Mouse (Mus musculus): ENCODE data around the gene Pecr.
"Not testable (repeated sequence)": the region's sequence is repeated elsewhere in the genome, so short reads cannot be mapped to it uniquely, and the experiment has no call there.

Gene Pecr

DNA sequence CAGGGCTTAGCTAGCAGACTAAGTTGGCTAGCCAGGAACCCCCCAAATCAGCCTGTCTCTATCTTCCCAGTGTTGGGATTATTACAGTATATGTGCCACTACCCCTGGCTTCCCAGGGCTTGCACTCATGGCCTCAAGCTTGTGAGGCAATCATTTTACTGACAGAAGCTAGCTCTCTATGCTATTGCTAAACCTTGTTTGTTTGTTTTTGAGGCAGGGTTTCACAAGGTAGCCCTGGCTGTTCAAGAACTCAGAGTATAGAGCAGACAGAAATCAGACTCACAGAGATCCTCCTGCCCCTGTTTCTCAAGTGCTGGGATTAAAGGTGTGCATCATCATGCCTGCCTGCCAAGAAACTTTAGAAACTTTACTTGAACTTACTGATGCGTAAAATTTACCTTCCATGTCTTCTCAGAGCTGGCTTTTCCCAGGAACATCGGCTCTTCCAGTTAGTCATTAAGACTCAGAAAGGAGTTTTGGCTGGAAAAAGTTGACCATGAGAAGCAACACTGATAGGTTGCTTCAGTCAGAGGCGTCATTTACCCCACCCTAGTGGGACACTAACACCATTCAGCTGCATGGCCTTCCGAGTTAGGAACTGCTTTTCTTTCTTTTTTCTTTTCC, 4.5 kb upstream of the Pecr start:
- no peak for DNase-seq (ENCODE audit: low read depth, low spot score)

DNA sequence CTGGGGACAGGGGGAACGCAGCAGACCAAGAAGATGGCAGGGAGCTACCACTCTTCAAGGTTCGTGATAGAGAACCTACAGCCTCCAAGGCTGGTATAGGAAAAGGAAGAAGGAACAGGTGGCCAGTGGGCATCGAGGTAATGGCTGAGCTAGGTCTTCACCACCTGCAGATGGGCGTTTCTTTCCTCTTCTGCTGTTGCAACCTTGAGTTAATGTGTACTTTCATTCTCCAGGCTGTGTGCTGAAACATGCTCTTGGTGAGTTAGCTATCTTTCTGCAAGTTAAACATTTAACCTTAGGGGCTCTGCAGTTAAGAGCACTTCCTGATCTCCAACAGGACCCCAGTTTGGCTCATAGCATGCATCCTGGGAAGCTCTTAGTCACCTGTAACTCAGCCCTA, 3.8 kb upstream of the Pecr start:
- no peak for DNase-seq (ENCODE audit: low read depth, low spot score)

DNA sequence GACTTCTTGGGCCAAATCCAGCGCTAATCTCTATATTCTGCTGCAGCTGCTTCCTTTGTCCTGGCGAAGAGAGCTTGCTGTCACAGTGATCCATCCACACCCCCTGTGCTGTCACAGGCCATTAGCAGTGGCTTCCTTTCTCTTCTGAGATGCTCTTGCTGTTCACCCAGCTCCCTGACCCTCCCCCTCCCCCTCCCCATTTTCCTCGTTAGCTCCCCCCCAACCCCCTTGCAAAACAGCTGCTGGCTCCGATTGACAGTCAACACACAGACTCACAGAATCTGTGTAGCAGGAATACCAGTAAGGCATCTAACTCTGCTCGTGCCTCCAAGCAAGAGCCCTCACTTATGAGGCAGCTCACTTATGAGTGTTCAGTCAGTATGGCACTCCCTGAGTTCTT, 2.8 kb upstream of the Pecr start:
- peak; percentile 52 for DNase-seq (ENCODE audit: low read depth, low spot score)

DNA sequence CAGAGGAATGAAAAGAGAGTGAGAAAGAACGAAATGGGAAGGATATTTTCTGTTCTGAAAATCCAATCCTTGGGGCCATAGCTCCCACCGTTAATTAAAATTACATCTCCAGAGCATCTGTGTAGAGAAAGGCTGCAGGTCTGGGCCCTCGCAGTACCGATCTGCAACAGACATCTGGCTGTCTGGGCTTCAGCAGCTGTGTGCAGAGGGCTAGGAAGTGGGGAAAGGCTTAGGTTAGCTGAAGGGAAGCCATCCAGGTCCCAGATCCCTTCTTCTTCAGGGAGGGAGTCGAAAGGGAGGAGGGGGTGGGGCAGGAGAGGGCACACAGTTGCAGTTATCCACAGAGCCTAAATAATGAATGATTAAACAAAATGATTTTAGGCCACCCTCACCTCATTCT, 425 bp upstream of the Pecr start:
- no peak for DNase-seq (ENCODE audit: low read depth, low spot score)

DNA sequence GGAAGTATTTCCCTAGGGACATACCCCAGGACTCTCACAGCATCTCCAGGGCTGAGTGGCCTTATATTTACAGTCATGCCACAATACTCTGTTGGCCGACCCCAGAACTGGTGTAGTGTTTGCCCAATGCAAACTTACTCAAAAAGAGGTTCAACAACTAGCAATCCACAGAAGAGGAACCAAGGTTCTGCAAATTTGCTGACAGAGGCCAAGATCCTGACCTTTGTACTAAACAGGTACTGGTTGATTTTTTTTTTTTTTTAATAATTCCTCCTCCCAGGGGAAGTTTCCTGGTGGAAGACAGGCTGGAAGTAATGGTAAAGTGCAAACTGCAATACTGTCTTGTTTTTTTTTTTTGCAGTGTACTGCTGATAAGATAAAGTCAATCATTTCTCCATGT, 1.5 kb downstream of the Pecr start:
- no peak for DNase-seq (ENCODE audit: low read depth, low spot score)

DNA sequence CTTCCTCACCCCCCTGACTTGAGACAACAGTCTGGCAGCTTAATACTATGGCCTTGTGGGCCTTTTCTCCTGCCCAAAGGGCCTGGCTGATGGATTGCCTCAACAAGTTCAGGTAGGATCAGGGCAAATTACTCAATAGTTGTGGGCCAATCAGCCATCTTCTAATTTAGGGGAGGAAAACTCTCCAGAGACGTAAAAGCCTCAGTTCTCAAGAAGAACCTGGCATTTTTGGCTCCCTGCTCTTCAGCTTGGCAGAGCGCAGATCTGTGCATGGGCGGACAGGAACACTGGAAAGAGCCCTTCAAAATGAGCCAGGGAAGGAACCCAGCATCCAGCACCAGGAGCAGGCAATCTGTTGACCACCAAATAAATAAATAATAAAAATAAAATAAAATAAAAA, 6.0 kb downstream of the Pecr start:
- DNase-seq (ENCODE audit: low read depth, low spot score): no peak

DNA sequence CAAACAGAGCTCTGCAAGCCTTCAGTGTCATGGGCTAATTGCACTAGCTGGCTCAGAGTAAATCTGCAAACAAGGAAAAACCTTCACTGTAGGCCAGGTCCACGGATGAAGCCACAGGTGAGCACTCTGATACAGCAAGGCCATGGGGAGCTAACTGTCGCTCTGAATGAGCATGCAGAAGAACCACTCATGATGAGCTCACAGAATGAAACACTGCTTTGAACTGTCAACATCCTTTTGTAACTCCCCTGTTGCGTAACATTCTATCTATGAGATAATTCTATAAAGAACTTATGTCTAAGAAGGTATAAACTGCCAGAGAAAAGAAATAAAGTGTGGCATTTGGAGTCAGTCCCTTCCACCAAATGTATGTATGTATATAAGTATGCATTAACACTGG, 21.0 kb downstream of the Pecr start:
- no peak for DNase-seq (ENCODE audit: low read depth, low spot score)

DNA sequence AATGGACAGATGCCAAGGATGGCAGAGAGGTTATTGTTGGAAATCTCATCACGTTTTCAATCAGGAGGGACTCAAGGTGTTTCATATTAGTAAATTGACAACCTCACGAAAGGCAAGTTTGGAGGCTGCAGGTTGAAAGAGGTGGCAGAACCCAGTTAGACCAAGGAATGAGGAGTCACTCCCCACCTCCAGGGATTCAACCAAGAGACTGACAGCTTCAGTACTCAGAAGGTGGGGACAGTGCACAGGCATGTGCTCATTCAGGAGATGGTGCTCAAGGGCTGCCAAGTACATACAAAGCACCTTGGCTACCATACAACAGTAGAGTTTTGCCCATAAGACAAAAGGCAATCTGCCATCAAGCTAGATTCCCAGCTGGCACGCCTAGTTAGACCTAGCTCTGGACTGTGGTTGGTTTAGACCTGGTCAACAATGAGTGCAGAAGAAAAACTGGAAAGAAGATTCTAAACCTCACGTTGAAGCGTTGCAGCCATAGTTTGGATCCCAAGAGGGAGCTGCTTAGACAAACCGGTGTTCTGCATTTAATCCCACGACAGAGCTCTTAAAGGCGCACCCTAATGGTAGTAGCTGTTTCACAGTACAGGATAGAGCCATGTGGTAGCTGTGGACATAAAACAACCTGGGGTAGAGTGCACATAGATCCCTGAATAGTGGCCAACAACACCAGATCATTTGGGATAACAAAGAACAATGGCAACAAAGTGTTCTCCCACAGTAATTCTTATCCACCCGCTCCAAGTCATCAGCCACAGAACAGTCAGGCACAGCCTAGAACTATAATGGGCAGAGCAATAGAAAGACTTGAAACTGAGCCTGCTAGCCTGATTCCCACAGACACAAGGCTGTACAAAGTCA, 27.5 kb downstream of the Pecr start:
- no peak for DNase-seq (ENCODE audit: low read depth, low spot score)

DNA sequence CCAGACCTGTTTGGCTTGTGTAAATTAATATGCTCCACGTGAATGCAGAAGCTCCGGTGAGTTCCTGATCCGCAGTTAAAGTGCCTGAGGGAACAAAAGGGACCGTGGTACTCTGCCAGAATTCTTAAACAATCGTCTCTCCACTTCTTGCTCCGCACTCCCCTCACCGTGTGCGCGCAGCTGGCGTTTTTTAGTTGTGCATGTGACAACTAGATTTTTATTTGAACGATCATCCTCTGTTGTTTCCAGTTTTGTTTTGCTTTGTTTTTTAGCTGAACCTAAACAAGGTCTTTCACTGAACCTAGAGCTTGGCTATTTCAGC, 28.3 kb downstream of the Pecr start:
- DNase-seq (ENCODE audit: low read depth, low spot score): no peak

DNA sequence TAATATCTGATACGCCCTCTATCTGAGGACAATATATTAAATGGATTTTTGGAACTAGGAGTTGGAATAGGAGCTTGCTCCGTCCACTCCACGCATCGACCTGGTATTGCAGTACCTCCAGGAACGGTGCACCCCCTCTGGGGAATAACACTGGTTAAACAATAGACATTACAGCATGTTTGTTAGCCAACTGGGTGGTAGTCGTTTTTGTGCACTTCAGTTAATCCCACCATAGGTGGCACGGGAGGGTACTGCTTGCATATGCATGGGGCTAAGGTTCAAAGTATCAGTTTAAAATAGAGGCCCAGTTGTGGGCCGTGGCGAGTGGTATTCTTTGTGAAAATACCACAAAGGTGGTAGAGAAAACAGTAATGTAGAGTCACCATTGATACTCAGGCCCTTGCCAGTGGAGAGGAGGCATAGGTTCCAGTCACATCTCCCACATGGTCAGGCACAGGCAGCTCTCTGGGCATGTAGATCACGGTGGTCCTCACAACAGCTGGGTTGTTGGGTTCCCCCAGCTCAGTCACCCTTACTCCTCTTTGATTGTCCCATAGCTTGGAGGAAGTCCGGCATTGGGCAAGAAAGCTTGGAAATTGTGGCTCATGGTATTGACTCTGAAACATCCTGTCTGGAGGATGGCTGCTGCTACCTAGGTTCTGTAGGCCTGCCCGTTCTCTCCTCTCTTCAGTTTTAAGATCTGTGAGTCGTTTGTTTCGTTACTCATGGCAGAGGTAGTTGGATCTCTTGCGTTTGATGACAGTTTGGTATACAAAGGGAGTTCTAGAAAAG, 28.9 kb downstream of the Pecr start:
- DNase-seq (ENCODE audit: low read depth, low spot score): peak; percentile 88

DNA sequence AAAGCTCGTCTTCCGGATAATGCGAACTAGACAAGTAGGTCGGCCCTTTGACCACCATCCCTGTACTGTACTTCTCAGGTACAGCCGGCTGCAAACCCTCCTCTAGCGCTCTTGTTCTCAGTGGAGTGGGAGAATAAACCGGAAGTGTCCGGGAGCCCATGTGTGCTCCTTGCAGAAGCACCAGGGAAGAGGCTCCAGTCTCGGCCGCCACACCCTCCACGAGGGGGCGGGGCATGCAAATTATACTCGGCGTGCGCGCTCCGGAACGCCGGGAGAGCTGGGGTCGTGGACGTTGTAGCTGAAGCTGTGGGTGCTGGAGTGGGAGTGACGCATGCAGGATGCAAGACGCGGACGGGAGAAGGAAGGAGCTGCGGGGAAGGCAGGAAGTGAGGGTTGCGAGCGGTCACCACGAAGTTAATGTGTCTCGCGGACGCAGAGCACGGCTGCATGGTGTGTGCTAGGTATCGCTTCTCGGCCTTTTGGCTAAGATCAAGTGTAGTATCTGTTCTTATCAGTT, 29.5 kb downstream of the Pecr start:
- peak; percentile 93 for DNase-seq (ENCODE audit: low read depth, low spot score)

DNA sequence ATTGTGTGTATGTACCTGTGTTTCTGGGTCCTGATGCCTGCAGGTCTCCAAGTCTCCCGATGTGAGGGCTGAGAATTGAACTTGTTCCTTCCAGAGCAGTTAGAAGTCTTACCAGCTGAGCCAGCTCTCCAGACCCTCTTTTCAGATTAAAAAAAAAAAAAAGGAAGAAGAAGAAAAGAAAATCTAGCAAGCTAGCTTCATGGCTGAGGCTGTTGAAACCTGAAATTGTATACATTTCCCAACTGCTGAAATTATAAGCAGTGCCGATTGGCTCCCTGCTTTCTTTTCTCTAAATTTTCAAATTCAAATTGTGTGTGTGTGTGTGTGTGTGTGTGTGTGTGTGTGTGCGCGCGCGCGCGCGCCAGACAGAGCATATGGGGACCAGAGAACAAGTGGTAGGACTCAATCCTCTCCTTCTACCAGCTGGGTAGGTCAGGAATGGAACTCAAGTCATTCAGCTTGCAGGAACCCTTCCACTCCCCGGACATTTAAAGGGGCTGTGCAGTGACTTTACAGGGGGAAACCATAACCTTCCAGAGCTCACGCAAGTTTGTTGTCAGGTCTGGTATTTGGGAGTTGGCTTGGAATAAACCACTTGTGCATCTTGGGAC, 30.1 kb downstream of the Pecr start:
- peak; percentile 10 for DNase-seq (ENCODE audit: low read depth, low spot score)

DNA sequence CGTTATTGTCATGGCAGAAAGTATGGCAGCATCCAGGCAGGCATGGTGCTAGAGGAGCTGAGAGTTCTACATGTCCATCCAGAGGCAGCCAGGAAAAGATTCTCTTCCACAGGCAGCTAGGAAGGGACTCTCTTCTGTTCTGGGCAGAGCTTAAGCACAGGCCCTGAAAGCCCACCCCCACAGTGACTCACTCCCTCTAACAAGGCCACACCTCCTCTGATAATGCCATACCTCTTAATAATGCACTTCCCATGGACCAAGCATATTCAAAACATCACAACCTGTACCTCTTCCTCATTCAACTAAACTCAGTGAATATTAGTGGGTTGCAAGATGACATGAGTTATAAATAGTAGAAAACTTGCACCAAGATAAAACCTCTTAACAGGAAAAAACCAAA, 32.3 kb downstream of the Pecr start:
- no peak for DNase-seq (ENCODE audit: low read depth, low spot score)

DNA sequence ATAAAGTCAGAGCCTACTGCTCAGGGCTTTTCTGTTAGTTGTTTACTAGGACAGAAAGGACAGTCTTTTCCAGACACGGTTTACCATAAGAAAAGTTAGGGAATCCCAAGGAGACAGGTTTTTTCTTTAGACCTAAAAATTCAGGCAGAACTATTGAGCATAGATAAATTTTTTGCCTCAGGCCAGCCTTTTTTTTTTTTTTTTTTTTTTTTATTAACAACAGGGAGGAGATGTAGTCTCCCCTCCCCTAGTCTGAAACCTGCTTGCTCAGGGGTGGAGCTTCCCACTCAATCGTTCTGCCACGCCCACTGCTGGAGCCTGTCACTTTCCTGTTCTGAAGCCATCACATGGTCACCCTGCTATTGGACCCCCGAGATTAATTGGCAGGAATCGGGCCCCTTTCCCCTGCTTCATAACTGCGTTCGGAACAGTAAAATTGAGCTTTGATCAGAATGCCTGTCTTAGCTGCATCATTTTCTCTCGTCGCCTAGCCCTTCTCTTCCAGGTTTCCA, 35.8 kb downstream of the Pecr start:
- DNase-seq (ENCODE audit: low read depth, low spot score): not testable (repeated sequence)

DNA sequence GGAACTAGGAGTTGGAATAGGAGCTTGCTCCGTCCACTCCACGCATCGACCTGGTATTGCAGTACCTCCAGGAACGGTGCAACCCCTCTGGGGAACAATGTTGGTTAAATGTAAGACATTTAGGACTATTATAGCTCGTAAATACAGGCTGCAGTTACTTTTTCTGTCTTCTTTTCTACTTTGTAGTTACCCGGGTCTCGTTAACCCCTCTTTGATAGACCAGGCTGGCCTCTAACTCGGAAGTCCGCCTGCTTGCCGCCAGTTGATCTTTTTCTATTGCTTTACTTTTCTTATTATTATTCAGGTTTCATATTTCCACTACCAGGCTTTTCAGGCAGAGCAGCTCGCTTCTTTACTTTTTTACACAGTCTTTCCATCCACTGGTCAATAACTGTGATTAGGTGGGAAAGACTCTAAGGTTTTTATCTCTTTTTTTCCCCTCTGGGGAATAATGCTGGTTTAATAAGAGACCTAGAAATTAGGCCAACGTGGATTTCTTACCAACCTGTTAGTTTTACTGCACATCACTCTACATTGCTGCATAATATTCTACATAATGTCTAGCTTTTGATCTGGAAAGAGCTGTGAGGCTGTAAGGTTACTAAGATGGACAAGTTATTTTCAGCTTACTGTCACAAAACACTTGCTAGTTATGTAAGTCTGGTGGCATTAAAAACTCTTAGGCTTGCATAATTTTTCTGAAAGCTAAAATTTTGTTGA, 39.6 kb downstream of the Pecr start:
- peak; percentile 83 for DNase-seq (ENCODE audit: low read depth, low spot score)

DNA sequence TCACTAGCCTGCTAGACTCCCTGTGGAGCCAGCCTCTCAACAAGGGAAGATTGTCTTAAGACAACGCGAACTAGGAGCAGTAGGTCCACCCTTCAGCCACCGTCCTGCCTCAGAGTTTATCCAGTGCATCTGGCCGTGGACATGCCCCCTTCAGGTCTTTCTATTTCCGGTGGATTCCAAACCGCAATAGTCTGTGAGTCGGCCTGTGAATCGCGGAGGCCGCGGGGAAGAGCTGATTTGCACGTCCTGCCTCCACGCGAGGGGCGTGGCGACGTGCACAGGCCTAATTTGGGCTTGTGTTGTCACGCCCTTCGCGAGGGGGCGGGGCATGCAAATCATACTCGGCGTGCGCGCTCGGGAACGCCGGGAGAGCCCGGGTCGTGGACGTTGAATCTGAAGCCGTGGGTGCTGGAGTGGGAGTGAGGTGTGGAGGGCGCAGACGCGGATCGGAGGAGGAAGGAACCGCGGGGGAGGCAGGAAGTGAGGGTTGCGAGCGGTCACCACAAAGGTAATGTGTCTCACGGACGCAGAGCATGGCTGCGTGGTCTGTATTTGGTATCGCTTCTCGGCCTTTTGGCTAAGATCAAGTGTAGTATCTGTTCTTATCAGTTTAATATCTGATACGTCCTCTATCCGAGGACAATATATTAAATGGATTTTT, 40.3 kb downstream of the Pecr start:
- DNase-seq (ENCODE audit: low read depth, low spot score): peak; percentile 97

DNA sequence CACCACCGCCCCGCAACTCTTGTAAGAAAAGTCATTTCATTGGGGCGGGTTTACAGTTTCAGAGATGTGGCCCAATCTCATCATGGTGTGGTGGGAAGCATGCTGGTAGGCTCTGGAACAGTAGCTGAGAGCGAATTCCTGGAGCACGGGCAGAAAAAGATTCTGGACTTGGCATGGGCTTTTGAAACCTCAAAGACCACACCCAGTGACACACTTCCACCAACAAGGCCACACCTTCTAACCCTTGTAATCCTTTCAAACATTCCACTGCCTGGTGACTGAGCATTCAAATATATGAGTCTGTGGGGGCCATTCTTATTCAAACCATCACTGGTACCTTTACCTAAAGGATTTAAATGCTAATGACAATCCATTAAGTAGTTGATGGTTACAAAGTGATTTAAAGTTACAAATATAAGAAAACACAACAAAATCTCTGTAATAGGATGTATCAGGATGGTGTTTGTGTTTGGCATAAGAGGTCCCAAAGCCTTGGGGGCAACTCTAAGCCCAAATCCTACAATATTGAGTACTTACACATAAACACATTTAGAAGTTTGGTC, 41.5 kb downstream of the Pecr start:
- DNase-seq (ENCODE audit: low read depth, low spot score): no peak

DNA sequence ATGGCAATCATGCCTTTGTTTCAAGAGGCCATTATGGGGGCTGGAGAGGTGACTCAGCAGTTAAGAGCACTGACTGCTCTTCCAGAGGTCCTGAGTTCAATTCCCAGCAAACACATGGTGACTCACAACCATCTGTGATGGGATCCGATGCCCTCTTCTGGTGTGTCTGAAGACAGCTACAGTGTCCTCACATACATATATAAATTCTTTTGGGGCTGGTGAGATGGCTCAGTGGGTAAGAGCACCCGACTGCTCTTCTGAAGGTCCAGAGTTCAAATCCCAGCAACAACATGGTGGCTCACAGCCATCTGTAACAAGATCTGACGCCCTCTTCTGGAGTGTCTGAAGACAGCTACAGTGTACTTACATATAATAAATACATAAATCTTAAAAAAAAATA, 45.0 kb downstream of the Pecr start:
- not testable (repeated sequence) for DNase-seq (ENCODE audit: low read depth, low spot score)

DNA sequence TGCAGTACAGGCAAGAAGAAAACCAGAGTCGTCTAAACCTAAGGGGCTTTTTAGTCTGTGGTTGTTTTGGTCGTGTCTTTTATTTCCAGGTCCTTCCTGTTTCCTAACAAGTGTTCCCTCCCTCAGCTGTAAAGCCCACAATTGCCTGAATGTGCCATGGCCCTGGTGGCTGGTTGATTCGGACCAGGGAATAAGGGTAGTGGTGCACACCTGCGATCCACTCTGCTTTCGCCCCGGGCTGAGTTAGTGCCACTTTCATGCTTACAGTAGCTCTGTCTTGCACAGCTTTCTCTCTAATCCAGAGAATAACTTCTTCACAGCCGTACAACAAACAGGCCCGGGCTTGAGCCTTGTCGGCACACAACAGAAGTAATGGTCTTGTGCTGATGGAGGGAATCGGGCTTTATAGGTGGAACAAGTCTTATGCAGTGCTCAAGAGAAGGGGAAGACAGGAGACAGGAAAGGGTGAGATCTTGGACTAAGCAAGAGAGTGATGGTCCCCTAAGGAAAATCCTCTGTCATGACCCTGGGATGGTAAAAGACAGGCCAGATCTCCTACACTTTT, 46.0 kb downstream of the Pecr start:
- no peak for DNase-seq (ENCODE audit: low read depth, low spot score)
